Mouse (Mus musculus) ovary, adult 18-20 months (tissue): ENCODE results near the gene Scaf1.
A peak's percentile ranks its signal among the peaks of the same experiment; 100 is the strongest.

Experiments used
- DNase-seq: peaks from one replicate; pipeline ENCODE4 v3.0.0; 2022; ENCODE audit warnings: low spot score, mixed read lengths

Gene Scaf1

DNA sequence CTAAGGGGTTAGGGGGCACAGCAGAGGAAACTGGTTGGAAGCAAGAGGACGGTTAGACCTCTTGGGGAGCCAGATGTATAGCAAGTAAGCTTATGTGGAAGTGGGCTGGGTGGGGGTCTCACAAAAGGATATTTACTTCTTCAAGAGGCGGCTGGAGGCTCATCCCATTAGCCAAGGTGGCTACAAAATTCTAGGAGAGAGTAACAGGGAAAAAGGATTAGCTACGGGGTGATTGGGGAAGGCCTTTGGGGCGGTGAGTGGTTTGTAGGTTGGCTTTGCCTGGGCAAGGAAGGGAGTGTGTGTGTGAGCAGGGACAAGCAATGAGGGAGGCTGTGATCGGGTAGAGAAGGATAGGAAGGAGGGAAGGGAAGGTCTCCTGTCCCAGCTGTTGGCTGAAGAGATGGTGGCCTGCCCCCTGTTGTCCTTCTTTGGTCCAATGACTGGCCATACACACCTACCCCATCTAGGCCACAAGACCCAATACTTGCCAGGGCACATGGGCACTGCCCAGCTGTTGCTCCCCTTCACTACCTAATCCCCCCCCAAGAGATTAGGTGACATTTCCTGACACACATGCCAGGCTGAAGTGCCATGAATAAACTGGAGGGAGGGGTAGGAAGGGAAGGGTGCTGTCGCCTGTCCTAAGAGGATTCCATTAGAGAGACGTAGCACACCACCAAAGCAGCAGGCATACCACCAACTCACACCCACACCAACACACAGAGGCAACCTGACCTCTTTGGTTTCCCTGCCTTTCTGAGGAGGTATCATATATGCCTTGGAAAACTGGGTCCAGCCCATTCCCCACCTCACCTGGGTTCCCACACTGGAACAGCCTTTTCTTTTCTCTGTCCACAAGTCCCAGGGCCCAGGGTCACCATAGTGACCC, 32.0 kb downstream of the Scaf1 start:
- DNase-seq, result no peak

DNA sequence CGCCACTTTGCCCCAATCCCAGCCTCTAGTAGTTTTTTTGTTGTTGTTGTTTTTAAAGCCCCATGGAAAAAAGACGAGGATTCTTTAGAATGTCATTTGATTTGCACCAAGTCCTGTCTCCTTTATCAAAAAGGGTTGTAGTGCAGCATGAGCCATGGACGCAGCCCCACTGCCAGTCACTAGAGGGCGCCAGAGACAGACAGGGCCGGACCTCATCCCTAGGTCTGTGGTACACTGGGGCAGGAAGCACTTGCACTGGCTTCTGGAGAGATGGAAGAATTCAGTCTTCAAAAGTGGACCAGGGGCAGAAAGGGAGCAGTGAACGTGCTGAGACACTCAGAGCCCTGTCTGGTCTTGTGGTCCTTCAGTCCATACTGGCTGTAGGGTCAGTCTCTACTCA, 33.1 kb downstream of the Scaf1 start:
- peak; percentile 59 for DNase-seq

DNA sequence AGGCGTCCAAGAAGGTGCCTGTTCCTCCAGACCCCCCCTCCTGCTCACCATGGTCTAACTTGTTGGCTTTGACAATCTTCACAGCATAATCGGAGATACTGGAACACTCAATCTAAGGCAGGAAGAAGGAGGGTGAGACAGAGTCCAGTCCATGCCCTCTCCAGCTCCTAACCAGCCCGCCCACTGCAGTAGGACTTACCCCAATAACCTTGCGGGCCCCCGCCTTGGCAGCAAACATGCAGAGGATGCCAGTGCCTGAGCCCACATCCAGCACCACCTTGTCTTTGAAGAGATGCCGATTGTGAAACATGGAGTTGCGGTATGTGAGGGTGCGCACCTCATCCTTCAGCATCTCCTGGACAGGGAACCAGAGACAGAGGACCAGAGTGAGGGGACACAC, 34.6 kb downstream of the Scaf1 start:
- no peak for DNase-seq

DNA sequence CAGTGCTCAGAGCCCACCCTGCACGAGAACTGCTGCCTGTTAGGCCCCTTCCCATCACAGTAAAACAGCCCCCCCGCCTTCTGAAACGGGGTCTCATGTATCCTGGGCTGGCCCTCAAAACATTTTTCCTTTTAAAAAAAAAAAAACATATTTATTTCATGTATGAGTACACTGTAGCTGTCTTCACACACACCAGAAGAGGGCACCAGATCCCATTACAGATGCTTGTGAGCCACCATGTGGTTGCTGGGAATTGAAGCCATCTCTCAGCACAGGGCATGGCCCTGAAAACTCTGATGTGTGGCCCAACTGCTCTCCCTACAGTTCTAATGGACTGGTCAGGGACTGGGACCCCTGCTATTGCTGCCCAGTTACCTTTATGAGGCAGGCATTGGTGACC, 37.9 kb downstream of the Scaf1 start:
- no peak for DNase-seq

DNA sequence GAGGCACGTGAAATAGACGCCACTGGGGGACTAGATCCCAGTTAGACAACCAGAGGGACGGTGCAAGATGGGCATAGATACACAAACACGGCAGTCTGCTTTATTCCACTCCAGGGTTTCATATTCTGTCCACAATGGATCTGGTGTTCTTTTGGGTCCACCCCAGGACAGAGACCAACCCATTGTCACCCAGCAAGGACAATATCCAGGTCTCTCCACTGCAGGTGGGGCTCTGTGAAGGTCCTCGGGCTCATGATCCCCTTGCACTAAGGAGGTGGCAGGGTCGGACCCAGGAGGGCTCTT, 41.1 kb downstream of the Scaf1 start:
- no peak for DNase-seq

DNA sequence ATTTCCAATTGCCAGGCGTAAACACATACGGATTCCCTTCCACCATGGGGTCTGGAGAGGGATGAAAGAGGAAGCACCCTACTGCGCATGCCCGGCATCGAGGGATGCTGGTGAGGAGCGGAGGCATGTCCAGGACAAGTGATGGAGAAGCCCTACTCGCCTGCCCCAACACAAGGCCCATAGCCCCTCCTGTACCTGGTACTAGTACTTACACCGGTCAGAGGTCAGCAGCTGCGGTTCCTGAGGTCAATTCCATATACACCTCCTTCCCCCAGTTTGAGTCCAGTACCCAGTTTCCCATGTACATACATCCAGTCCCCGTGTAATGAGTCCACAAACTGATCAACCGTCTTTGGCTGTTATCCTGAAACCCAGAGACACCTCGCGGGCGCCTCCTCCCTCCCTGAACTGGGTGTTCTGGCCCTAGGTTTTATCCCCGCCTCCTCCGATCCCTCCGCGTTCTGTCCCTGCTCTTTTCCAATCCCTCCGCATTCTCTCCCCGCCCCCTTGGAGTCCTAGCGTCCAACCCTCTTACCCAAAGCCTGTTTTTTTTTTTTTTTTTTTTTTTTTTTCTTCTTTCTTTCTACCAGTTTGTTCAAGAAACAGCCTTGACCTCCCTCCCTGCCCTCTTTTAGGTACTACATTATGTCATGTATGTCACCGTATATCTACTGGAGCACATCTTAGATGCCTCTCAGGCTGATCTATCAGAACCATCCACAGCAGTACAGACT, 41.6 kb downstream of the Scaf1 start, which contains the start of gene Cpt1c:
Cpt1c (minus strand) TSS at position 469 of the 734 bp plus-strand sequence.
- DNase-seq, result peak; percentile 67

DNA sequence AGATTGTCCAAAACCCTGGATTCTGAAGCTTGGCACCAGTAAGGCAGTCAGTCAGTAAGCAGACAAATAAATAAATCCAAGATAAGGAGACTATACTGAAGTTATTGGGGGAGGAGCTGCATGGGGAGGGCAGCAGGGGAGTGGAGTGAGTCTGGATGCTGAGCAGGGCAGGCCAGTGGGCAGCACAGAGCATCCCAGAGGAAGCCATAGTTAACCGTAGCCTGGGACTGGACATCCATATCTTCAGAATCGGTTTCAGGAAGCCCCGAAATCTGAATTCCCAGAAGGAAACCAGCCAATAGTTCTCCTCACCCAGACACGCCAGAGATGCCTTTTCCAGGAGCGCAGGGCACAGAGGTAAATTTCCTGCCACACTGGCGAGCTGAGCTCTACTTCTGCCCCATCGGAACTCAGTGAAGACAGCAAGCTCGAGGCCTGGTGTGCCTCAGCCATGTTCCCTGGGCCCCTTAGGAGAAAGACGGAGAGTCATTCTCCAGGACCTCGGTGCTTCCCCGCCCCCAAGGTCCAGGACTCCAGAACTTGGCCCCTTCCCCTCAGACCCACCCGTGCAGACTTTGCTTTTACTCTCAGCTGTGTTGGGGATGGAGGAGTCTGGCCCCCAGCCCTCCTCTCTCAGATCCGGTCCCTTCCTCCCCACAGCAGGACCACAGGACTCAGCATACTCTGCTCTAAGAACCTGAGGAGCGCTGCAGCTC, 42.6 kb downstream of the Scaf1 start:
- no peak for DNase-seq

DNA sequence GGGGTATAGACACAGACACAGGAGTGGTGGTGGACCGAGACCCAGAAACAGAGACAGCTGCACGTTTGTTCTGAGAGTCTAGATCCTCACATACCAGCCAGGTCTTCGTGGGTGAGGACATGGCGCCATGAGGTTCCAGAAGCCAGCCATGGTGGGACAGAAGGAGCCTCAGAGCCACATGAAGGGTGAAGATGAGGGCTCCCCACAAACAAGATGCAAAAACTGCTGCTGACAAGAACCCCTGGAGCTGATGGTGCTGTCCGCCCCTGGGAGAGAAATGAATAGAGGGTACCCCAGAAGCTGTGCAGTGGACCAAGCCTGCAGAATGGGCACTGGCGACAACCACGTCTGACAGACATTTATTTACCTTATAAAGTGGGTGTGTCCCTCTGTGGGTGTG, 45.0 kb downstream of the Scaf1 start:
- no peak for DNase-seq

DNA sequence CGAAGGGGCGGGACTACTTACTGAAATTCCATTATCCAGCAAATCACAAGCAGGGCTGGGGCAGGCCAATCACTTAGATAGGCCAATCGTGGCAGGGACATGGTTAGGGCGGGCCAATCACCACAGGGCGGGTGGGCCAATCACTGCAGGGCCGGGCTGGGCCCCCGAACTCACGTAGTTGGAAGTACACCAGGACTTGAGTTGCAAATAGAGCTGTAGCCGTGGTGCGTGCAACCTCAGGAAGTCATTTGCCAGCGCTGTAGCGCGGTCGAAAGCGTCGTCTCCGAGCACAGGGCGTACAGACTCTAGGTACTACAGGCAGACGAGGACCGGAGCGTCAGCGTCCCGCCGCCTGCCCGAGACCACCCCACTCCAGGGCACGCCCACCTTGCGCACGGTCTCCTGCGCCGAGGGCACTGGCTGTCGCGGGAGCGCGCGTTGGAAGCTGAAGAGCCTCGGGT, 45.9 kb downstream of the Scaf1 start:
- DNase-seq, result peak; percentile 85

DNA sequence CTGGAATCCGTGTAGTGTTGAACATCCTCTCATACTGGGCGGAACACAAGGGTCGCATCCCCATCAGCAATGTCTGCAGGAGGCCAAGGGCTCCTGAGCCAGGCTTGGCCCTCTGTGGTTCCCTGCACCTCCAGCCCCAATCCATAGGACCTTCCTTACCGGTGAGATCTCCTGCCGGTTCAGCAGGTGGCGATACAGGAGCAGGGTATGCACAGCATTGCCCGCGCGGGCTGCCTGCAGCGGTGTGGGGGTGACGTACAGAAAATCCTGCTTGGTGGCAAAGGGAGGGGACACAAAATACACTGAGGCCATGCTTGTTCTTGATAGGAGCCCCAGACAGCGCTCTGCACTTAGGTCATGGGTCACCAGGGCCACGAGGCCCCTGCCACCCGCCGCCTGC, 49.5 kb downstream of the Scaf1 start:
- no peak for DNase-seq

DNA sequence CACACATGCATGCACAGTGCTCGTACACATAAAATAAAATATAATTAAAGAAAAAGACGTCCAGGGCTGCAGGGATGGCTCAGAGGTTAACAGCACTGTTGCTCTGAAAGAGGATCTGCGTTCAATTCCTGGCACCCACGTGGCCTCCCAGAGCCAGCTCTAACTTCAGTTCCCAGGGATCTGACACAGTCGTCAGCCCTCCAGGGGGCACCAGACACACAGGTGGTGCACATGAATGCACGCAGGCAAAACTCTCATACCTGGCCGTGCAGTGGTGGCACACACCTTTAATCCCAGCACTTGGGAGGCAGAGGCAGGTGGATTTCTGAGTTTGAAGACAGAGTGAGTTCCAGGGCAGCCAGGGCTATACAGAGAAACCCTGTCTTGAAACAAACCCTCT, 50.2 kb downstream of the Scaf1 start:
- DNase-seq, result no peak

DNA sequence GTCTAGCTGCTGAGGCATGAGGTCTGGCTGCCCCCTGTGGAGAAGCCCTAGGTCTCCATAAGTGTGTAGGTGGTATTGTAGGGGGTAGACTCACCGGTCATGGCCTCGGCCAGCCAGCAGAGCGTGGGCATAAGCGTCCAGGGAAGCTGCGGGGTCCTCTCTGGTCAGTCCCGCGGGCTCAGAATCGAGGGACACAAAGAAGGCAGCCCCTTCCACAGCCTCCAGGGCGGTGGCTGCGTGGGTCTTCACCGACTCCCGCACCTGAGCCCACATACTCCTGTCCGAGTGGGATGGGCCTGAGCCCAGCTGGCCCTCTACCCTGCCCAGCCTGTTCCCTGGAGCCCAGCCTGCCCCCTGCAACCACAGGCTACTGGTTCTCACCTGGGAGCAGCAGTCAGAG, 51.2 kb downstream of the Scaf1 start:
- DNase-seq, result no peak

DNA sequence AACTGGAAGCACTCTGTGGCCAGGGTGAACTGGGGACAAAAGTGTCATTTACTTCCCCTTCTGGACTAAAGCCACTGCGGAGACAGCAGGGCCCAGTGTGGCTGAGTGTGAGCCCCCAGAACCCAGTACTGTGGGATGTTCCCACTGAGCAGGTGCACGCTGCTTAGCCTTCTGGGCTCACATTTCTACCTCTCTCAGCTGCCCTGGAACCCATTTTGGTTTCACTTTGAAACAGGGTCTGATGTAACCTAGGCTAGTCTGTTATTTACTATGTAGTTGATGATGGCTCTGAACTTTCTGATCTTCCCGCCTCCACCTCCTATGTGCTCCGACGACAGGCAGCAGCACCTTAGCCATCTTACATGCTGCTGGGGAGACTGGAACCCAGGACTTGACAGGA, 53.3 kb downstream of the Scaf1 start:
- DNase-seq, result no peak

DNA sequence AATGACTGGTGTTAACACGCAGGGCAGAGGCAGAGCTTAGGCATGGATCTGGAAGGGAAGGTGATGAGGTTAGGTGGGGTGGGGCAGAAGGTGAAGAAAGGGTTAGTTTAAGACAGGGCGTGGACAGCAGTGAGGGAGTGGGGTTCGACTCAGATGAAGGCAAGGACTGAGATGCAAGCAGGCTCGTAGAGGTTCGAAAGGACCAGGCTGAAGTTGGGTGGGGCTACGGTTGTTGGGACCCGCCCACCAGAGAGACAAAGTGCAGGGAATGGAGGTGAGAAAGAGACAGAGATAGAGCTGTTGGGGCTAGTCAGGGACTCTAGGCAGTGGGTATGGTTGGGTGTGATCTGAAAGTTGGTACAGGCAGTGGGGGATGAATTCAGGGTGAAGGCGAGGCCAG, 53.8 kb downstream of the Scaf1 start:
- no peak for DNase-seq

DNA sequence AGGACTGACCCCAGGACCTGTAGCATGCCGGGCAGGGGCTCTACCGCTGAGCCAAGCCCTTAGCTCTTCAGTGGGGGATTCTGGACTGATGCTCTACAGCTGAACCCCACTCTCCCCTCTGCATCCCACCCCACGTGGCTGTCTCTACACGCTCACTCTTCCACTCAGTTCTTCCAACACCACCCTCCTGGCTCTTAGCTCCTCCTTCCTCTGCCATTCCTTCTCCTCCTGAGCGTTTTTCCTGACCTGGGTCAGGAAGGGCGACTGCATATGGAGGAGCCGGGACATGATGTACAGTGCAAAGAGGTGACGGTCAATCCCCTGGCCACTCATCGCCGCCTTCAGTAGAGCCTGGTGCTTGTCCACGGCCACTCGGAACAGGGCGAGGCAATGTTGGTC, 55.7 kb downstream of the Scaf1 start:
- DNase-seq, result no peak

DNA sequence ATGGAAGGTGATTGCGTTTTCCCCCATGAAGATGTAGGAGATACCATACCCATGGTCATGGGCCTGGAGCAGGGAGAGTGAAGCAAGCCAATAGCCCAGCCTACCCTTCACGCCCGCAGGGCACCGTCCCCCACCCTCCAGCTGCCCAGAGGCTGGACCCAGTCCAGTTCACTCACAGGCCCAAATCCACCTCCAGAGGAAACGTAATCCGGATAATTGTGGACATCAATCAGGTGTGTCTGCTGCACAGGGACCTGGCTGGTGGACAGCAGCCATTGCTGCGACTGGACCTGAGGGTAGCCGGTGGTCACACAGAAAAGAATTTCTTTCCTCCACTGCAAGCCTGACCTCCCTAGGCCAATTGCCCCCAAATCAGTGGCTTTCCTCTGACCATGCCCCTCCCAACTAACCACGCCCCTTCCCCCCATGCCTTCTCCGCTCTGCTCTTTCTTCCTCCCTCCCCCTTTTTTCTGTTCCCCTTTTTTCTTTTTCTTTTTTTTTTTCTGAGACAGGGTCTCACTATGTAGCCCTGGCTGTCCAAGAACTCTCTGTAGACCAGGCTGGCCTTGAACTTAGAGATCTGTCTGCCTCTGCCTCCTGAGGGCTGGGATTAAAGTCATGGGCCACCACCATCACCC, 56.2 kb downstream of the Scaf1 start:
- DNase-seq, result no peak

DNA sequence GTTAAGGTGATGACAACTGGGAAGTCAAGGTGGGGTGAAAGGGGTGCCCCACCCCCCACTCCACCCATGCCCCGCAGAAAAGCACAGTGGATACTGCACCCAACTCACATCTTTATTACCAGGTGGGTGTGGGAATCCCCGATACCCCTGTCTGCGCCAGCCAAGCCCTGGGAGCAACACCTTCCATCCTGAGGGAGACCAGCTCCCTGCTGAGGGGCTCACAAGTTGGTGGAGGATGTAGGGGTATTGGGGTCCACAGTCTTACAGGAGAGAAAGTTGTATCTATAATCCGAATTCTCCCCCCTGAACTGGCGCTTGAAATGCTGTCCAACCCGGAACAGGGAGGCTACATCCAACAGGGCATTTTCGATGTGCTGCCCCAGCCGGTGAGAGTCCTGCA, 56.9 kb downstream of the Scaf1 start:
- no peak for DNase-seq

DNA sequence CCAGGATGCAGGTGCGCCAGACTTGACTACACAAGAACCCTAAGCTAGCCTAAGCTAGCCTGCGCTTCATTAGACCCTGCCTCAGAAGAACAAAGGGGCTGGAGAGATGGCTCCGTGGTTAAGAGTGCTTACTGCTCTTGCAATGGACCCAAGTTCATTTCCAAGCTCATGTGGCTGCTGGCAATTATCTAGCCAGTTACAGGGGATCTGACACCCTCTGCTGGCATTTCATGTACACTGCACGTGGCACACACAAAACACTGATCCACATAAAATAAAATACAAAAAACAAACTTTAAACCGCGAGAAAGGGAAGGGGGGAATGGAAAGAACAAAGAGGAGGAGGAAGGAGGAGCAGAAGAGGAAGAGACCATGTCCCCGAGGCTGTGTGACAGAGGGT, 58.0 kb downstream of the Scaf1 start:
- DNase-seq, result no peak

DNA sequence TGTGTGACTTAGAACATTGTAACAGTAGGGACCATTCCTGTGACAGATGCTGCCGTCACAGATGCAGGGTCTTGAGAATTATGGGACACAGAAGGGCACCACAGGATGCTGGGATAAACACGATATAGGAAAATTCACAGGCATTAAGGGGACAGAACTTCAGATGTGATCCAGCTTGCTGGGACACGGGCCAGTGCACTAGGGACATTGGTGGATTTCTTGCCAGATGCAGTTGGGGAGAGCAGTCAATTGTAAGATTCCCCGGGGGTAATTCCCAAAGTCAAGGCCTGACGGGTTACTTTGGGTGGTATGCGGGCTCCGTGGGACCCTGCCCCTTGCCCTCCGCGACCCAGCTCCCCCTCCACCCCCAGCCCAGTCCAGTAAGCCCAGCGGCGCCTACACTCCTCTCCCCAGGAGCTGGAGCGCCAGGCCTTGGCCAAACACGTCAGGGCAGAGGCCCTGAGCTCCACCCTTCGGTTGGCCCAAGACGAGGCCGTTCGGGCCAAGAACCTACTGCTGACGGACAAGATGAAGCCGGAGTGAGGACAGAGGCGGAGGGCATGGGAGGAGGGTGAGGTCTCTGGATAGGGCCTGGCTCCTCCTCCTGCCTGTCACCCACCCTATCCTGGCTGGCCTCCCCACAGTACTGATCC, 58.9 kb downstream of the Scaf1 start:
- DNase-seq, result no peak

DNA sequence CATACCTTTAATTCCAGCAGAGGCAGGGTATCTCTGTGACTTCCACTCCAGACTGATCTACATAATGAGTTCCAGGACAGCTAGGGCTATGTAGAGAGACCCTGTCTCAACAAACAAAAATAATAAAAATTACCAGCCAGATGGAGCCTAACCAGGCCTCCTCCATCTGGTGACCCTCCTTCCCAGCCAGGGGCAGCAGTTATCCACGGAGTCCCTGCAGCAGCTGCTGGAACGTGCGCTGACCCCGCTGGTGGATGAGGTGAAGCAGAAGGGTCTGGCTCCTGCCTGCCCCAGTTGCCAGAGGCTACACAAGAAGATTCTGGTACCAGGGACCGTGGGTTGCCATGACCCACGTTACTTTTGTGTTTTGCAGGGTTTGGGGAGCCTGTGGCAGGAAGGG, 59.9 kb downstream of the Scaf1 start:
- no peak for DNase-seq

DNA sequence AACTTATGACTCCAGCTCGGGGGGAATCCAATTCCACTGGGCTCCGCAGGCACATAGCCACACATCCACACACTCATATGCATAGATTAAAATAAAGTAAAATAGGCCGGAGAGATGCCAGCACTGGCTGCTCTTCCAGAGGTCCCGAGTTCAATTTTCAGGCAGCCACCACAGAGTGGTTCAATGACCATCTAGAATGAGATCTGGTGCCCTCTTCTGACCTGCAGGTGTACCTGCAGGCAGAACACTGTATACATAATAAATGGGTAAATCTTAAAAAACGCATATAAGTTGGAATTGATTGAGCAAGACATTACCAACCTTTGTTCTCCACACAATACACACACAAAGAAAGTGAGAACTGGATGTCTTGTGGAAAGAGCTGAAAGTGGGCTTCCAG, 60.5 kb downstream of the Scaf1 start:
- no peak for DNase-seq
